Mouse (Mus musculus) activated CD4-positive, CD25-positive, alpha-beta regulatory T cell, adult 4 months (primary cell): ENCODE results near the gene Plcb3. TPM values are rescaled to one million over a fixed set of nuclear protein-coding genes. Genes with fewer than 3 reads are reported as not detected.

Experiments
- polyA plus RNA-seq, 2 experiments: library from polyadenylated mRNA; unstranded; fragments of 100-300 nt; shearing (Covaris generic); gene quantifications; one replicate each; pipeline ENCODE4 v1.2.1; 2017

Gene Plcb3
- polyA plus RNA-seq, 2 experiments from 2014 or later, result 3.2 to 5.1 TPM

Other genes starting within 250 kb of the Plcb3 start
- 1 to 10 TPM; 6.2 to 9.2 TPM for gene Rps6ka4, start 135.8 kb downstream of the Plcb3 start, polyA plus RNA-seq
- gene Ccdc88b, start 118.3 kb downstream of the Plcb3 start, polyA plus RNA-seq, result 1 to 10 TPM; 3.8 to 6.5 TPM
- 100 to 1,000 TPM; 183 to 217 TPM for gene Trmt112, start 66.8 kb downstream of the Plcb3 start, polyA plus RNA-seq
- gene Prdx5, start 66.4 kb downstream of the Plcb3 start, polyA plus RNA-seq, result 100 to 1,000 TPM; 244 to 253 TPM
- 1 to 10 TPM; 3.1 to 3.8 TPM for gene Esrra, start 54.7 kb downstream of the Plcb3 start, polyA plus RNA-seq
- not detected for gene Catsperz, start 51.1 kb downstream of the Plcb3 start, polyA plus RNA-seq
- not detected for gene Kcnk4, start 42.0 kb downstream of the Plcb3 start, polyA plus RNA-seq
- gene Bad, start 34.6 kb downstream of the Plcb3 start, polyA plus RNA-seq, result 10 to 100 TPM; 42.6 to 60.5 TPM
- 10 to 100 TPM in 1 of 2 experiments, 1 to 10 TPM in 1; 9.8 to 11.5 TPM for gene Gpr137, start 34.0 kb downstream of the Plcb3 start, polyA plus RNA-seq
- gene Ppp1r14b, start 1.5 kb downstream of the Plcb3 start, polyA plus RNA-seq, result 10 to 100 TPM; 14.2 to 26.1 TPM
- 10 to 100 TPM; 54.3 to 76.4 TPM for gene Fkbp2, start 4.0 kb upstream of the Plcb3 start, polyA plus RNA-seq
- gene Vegfb, start 11.2 kb upstream of the Plcb3 start, polyA plus RNA-seq, result 1 to 10 TPM; 2.5 to 2.6 TPM
- 10 to 100 TPM; 44.8 to 46.0 TPM for gene Dnajc4, start 16.1 kb upstream of the Plcb3 start, polyA plus RNA-seq
- gene Nudt22, start 19.6 kb upstream of the Plcb3 start, polyA plus RNA-seq, result 10 to 100 TPM; 29.8 to 33.4 TPM
- 1 to 10 TPM; 4.5 to 7.3 TPM for gene Trpt1, start 19.7 kb upstream of the Plcb3 start, polyA plus RNA-seq
- 100 to 1,000 TPM; 208 to 288 TPM for gene Fermt3, start 43.0 kb upstream of the Plcb3 start, polyA plus RNA-seq
- 100 to 1,000 TPM; 105 to 165 TPM for gene Stip1, start 63.5 kb upstream of the Plcb3 start, polyA plus RNA-seq
- gene Macrod1, start 80.3 kb upstream of the Plcb3 start, polyA plus RNA-seq, result 1 to 10 TPM in 1 of 2 experiments, under 1 TPM in 1; 0.82 to 2.6 TPM
- not detected for gene Flrt1, start 129.3 kb upstream of the Plcb3 start, polyA plus RNA-seq
- gene Otub1, start 229.8 kb upstream of the Plcb3 start, polyA plus RNA-seq, result 100 to 1,000 TPM; 157 to 170 TPM
- 100 to 1,000 TPM; 387 to 411 TPM for gene Cox8a, start 241.1 kb upstream of the Plcb3 start, polyA plus RNA-seq